Mouse (Mus musculus): ENCODE measurements at regions not wholly inside any gene's neighbourhood (a gene's known extent, or its start where the extent isn't known, plus 50 kb on each side); places are given as distances from the start of the nearest gene placed in this dataset.

DNA sequence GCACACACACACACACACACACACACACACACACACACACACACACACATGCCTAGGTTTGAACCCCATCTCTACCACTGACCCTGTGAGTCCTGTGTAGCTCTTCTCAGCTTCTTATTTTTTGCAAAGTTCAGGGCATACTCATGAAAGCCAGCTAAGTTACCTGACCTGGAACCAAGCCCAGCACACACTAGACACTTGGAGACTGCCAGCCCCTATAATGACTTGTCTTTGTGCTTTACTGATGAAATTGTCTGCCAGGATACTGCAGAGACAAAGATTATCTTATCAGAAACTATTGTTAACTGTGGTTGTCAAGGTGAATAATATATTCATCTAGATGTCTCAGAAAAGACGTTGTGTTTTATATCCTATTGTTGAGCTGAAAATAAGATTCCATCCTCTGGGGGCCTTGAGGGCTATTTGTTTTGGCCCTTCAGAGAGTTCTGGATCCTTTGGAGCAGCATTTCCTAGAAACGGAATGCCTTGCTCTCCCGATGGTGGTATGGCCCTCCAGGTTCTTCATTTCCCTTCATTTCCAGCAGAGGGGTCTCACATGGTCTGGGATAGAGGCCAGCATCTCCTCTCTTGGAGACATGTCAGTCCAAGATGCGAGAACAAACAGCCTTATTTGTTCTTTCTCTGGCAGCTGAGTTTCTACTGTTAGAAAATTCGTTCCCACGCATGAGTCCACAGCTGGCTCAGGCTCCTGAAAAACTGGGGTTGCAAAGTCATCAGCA, 402.6 kb downstream of the Tns1 start:
- ATAC-seq (ENCODE audit: borderline replicate concordance, extremely low read depth, low FRiP score, low TSS enrichment), result no peak
- no peak overlapping the region for H3K9ac ChIP-seq
- 69% methylated on average over 6 of the region's 6 CpGs for WGBS
- H3K4me3 ChIP-seq, result no peak overlapping the region
- H3K27ac ChIP-seq, result no peak overlapping the region
- no peak overlapping the region for H3K4me2 ChIP-seq
- no peaks in the 10 kb centered on the region for H3K9me3 ChIP-seq
- peaks cover 7% of the 10 kb centered on the region; the same call in 1 of the 2 replicates for H3K4me1 ChIP-seq
- no peaks in the 10 kb centered on the region for H3K27me3 ChIP-seq
- H3K36me3 ChIP-seq, result no peaks in the 10 kb centered on the region

DNA sequence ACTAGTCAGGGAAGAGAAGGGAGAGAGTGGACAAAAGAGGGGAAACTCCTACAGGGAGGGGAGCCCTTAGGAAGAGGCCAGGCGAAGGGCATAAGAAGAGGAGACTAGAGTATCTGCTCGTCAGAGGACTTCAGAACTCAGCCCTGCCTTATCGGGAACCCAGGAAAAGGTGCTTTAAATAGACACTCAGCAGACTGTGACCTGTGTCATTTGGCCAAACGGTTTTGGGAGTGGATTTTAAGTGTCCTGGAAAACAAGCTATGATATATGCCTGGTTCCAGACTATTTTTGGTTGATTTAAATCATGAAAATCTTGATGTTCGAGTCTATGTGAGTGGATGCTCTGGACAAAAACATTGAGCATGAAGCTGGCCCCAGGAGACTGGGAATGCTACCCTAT, 405.8 kb downstream of the Tns1 start:
- H3K4me1 ChIP-seq, result no peaks in the 10 kb centered on the region
- H3K27me3 ChIP-seq, result no peaks in the 10 kb centered on the region
- H3K36me3 ChIP-seq, result no peaks in the 10 kb centered on the region
- no peak overlapping the region for H3K27ac ChIP-seq
- no peaks in the 10 kb centered on the region for H3K9me3 ChIP-seq
- no peak for ATAC-seq (ENCODE audit: borderline replicate concordance, extremely low read depth, low FRiP score, low TSS enrichment)
- 69% methylated on average over 5 of the region's 5 CpGs for WGBS
- H3K9ac ChIP-seq, result no peak overlapping the region
- H3K4me3 ChIP-seq, result no peak overlapping the region
- H3K4me2 ChIP-seq, result no peak overlapping the region

DNA sequence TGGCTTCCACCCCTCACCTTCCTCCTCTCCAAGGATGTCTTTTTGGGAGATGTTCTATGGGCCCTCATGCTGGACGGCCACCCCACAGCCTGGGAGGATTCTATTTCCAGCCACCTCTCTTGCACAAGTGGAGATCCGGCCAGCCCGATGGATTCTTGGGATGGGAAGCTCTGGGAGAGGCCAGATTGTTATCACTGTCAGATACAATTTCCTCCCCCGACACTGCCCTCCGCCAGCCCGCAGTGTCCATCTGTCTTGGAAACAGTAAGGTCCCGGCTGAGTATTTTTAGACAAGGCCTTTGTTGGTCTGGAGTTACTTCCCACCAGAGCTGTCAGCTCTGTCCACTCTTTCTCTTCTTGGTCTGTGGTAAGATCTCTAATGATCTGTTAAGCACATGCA, 406.8 kb downstream of the Tns1 start:
- Histone ChIP-seq H3K4me3 (no peak overlapping the region), H3K4me1 (no peaks in the 10 kb centered on the region), H3K36me3 (no peaks in the 10 kb centered on the region), H3K27me3 (no peaks in the 10 kb centered on the region), H3K27ac (no peak overlapping the region), H3K4me2 (no peak overlapping the region), H3K9ac (no peak overlapping the region), H3K9me3 (no peaks in the 10 kb centered on the region)
- no peak for ATAC-seq (ENCODE audit: borderline replicate concordance, extremely low read depth, low FRiP score, low TSS enrichment)
- 54% methylated on average over 7 of the region's 7 CpGs for WGBS

DNA sequence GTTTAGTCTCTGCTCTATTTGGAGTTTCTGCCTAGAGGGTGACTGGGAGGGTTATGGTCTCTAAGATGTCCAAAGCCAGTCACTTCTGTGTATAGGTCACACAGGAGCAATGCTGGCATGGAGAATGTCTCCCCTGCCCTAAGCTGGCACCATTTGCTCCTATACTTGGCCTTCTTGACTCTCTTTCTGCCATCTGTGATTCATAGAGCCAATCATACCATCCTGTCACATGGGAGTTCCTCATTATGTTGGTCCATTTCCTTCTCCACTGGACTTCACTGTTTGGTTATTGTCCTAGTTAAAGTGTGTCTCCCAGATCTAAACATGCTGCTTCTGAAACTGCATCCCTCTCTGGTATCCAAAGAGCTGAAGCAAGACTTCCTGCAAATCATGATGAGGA, 407.3 kb downstream of the Tns1 start:
- Histone ChIP-seq H3K4me3 (no peak overlapping the region), H3K27me3 (no peaks in the 10 kb centered on the region), H3K9me3 (no peaks in the 10 kb centered on the region), H3K4me1 (no peaks in the 10 kb centered on the region), H3K36me3 (no peaks in the 10 kb centered on the region), H3K27ac (no peak overlapping the region), H3K9ac (no peak overlapping the region), H3K4me2 (no peak overlapping the region)
- ATAC-seq (ENCODE audit: borderline replicate concordance, extremely low read depth, low FRiP score, low TSS enrichment), result no peak

DNA sequence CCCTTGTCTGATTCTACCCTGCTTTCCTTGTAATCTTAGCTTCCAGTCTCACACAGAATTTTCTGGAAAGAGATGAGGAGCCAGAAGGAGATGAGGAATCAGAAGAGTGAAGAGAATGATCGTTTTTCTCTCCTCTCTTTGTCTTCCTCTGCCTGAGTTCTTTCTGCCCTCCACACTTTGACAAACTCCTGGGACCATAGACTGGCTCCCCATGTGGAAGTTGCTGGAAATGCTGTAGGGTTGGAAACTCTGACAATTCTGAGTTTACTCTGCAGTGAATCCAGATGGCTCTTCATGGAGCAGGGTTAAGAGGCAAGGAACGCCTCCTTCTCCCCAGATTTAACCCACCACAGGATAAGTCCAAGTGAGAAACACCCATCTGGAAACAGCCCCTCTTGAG, 408.7 kb downstream of the Tns1 start:
- no peak for ATAC-seq (ENCODE audit: borderline replicate concordance, extremely low read depth, low FRiP score, low TSS enrichment)
- Histone ChIP-seq H3K9me3 (no peaks in the 10 kb centered on the region), H3K9ac (no peak overlapping the region), H3K27ac (no peak overlapping the region), H3K4me2 (no peak overlapping the region), H3K4me1 (no peaks in the 10 kb centered on the region), H3K36me3 (no peaks in the 10 kb centered on the region), H3K4me3 (no peak overlapping the region), H3K27me3 (no peaks in the 10 kb centered on the region)
- WGBS, result 60% methylated on average over 2 of the region's 2 CpGs

DNA sequence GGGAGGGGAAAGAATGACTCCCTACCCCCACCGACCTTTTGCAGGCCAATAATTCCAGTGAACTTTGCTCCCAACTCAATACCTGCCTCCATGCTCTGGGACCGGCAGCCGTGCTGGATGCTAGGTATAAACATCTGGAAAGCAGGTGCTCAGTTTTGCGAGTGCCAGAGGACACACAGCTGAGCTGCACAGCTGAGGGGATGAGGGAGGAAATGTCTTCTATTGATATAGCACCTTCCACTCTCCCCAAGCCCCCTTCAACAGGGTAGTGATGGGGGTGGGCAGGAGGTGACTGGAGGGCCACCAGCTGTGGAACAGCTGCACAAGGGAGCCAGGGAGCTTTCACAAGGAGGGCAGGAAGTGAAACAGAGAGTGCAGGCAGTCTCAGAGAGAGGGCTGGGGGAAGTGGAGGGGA, 421.8 kb downstream of the Tns1 start:
- no peaks in the 10 kb centered on the region for H3K27me3 ChIP-seq
- no peak overlapping the region for H3K4me3 ChIP-seq
- WGBS, result 25% methylated on average over 4 of the region's 4 CpGs
- no peaks in the 10 kb centered on the region for H3K9me3 ChIP-seq
- no peaks in the 10 kb centered on the region for H3K36me3 ChIP-seq
- no peak overlapping the region for H3K4me2 ChIP-seq
- ATAC-seq (ENCODE audit: borderline replicate concordance, extremely low read depth, low FRiP score, low TSS enrichment), result peak; percentile 46; the same call in 1 of the 2 replicates
- H3K4me1 ChIP-seq, result peaks cover 6% of the 10 kb centered on the region; the same call in 1 of the 2 replicates
- H3K9ac ChIP-seq, result no peak overlapping the region
- H3K27ac ChIP-seq, result no peak overlapping the region

DNA sequence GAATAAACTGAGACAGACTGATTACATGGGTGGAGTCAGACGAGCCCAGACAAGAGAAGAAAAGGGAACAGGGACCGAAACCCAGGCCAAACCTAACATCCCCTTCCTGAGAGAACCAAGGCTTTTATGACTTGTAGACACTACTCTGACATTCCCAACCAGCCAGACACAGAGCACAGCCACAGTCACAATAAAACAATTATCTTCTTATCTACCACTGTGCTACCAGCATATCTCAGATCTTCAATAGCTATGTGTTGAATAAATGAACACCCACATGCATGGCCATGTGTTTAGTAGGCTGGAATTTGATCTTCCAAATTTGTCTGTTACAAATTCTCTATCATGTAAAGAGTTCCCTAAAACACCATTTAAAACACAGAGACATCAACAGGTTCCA, 430.7 kb downstream of the Tns1 start:
- Histone ChIP-seq H3K4me3 (no peak overlapping the region), H3K4me2 (no peak overlapping the region), H3K27me3 (no peaks in the 10 kb centered on the region), H3K9me3 (no peaks in the 10 kb centered on the region), H3K4me1 (no peaks in the 10 kb centered on the region), H3K36me3 (no peaks in the 10 kb centered on the region), H3K9ac (no peak overlapping the region), H3K27ac (no peak overlapping the region)
- ATAC-seq (ENCODE audit: borderline replicate concordance, extremely low read depth, low FRiP score, low TSS enrichment), result no peak
- WGBS, result 61% methylated on average over 2 of the region's 2 CpGs

DNA sequence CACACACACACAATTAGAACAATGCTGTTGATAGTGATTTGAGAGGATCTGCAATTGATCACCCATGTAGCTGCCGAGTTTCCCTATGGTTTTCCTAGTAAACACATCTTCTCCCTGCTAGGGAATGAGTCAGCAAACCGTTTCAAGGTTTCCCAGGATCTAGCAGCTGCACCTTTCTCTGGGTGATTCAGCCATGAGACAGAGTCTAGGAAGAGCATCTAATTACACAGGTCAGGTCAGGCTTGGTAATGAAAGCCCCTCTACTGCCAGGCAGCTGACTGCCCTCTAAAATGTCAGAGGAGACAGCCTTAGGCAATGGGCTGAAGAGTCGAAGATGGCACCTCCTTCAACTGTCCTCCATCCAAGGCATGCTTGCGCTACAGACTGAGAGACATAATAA, 438.5 kb downstream of the Tns1 start:
- no peak overlapping the region for H3K9ac ChIP-seq
- WGBS, result 76% methylated on average over 4 of the region's 4 CpGs
- no peak overlapping the region for H3K4me3 ChIP-seq
- H3K27ac ChIP-seq, result peak overlapping the region; percentile 3; the same call in 1 of the 2 replicates
- no peak for ATAC-seq (ENCODE audit: borderline replicate concordance, extremely low read depth, low FRiP score, low TSS enrichment)
- H3K27me3 ChIP-seq, result no peaks in the 10 kb centered on the region
- peaks cover 4% of the 10 kb centered on the region; the same call in 1 of the 2 replicates for H3K4me1 ChIP-seq
- no peaks in the 10 kb centered on the region for H3K36me3 ChIP-seq
- no peak overlapping the region for H3K4me2 ChIP-seq
- H3K9me3 ChIP-seq, result no peaks in the 10 kb centered on the region

DNA sequence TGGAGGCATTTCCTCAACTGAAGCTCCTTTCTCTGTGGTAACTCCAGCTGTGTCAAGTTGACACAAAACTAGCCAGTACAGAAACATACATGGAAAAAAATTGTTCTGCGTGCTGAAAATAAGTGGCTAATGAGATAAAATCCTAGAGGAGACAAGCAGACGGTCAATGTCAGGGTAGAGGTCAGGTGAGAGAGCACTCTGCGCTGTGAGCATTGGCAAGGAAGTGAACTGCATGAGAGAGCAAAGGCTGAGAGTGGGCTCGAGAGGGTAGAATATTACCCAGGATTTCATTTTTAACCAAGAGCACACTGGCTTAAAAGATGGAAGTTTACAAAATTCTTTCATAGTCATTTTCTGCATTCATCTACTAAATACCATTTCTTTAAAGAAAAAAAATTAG, 439.2 kb downstream of the Tns1 start:
- Histone ChIP-seq H3K4me3 (no peak overlapping the region), H3K36me3 (no peaks in the 10 kb centered on the region), H3K4me1 (peaks cover 4% of the 10 kb centered on the region; the same call in 1 of the 2 replicates), H3K9me3 (no peaks in the 10 kb centered on the region), H3K9ac (no peak overlapping the region), H3K4me2 (no peak overlapping the region), H3K27me3 (no peaks in the 10 kb centered on the region), H3K27ac (no peak overlapping the region)
- 62% methylated on average over 4 of the region's 4 CpGs for WGBS
- no peak for ATAC-seq (ENCODE audit: borderline replicate concordance, extremely low read depth, low FRiP score, low TSS enrichment)

DNA sequence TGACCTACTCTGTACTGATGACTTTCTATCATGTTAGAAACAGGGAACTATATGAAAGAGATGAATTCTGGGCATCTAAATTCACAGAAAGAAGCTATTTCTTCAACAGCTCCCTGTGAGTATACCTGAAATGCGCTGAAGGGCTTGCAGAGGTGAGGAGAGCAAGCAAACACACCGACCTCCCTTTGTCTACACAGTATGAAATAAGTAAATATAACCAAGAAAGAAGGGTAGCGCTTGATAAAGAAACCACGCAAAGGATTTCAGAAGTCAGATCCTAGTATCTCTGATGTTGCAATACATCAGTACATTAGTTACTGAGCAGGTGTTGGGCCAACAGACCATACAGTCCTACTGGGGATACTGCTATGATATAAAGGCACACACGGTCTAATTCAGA, 440.1 kb downstream of the Tns1 start:
- no peak for ATAC-seq (ENCODE audit: borderline replicate concordance, extremely low read depth, low FRiP score, low TSS enrichment)
- 60% methylated on average over 5 of the region's 5 CpGs for WGBS

DNA sequence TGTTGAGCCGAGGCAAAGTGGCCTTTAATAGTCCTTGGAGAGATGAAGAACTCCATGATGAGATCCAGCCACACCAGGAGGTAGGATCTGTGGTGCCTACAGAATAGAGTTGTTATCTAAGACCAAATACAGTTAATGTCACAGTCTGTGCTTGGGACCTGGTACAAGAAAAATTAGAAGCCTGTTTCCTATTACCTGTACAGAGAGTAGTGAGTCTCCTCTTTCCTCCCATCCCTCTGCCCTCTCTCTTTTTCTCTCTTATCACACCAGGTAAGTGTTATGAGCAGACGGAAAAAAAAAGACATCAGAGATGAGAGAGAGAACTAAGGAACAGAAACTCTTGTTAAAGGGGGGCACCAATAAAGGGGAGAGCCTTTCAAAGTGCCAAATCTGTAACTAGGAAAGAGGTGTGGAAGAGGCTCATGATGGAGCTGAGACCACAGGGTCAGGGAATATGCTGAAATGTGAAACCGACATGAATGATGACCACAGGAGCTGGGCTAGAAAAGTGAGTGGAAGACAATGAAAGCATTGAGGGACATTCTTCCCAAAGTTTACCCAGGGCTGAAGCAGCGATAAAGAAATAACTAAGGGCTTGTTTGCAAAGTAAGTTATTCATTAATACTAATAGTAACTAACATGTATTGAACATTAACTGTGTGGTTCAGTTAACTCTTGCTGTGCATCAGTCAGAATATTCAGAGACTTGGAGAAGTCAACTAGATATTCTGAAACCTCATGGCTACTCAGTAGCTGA, 440.9 kb downstream of the Tns1 start:
- H3K4me3 ChIP-seq, result no peak overlapping the region
- H3K36me3 ChIP-seq, result no peaks in the 10 kb centered on the region
- H3K27me3 ChIP-seq, result no peaks in the 10 kb centered on the region
- H3K9ac ChIP-seq, result no peak overlapping the region
- peak overlapping the region; percentile 66 for H3K27ac ChIP-seq
- ATAC-seq (ENCODE audit: borderline replicate concordance, extremely low read depth, low FRiP score, low TSS enrichment), result no peak
- no peaks in the 10 kb centered on the region for H3K9me3 ChIP-seq
- peaks cover 4% of the 10 kb centered on the region; the same call in 1 of the 2 replicates for H3K4me1 ChIP-seq
- no peak overlapping the region for H3K4me2 ChIP-seq
- WGBS, result 45% methylated on average over 4 of the region's 4 CpGs

More for the DNA sequence above, 440.1 kb downstream of the Tns1 start:
- H3K27me3 ChIP-seq, result no peaks in the 10 kb centered on the region
- H3K9ac ChIP-seq, result no peak overlapping the region
- H3K4me1 ChIP-seq, result peaks cover 4% of the 10 kb centered on the region; the same call in 1 of the 2 replicates
- H3K4me3 ChIP-seq, result no peak overlapping the region
- H3K27ac ChIP-seq, result peak overlapping the region; percentile 47
- no peaks in the 10 kb centered on the region for H3K9me3 ChIP-seq
- H3K36me3 ChIP-seq, result no peaks in the 10 kb centered on the region
- no peak overlapping the region for H3K4me2 ChIP-seq

DNA sequence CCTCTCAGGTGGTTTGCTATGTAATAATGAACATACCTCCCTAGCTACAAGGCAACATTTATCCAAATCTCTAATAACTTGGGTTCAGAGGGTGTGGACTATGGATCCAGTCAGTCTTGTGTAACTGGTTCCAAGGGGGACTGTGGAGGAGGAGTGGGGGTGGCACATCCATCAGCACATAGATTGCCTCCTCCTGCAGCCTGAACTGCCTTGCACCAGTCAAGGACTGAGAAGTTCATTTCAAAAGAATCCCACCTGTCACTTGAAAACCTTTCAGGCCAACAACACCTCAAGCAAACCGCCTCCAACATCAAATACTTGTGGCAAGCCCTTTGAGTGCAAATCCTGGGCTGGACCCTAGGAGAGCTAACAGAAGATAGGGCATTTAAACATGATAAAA, 442.6 kb downstream of the Tns1 start:
- ATAC-seq (ENCODE audit: borderline replicate concordance, extremely low read depth, low FRiP score, low TSS enrichment), result no peak
- H3K9ac ChIP-seq, result no peak overlapping the region
- H3K4me2 ChIP-seq, result no peak overlapping the region
- WGBS, result 50% methylated on average over 1 of the region's 1 CpGs
- no peaks in the 10 kb centered on the region for H3K36me3 ChIP-seq
- no peaks in the 10 kb centered on the region for H3K9me3 ChIP-seq
- H3K27me3 ChIP-seq, result no peaks in the 10 kb centered on the region
- H3K4me3 ChIP-seq, result no peak overlapping the region
- H3K4me1 ChIP-seq, result peaks cover 4% of the 10 kb centered on the region; the same call in 1 of the 2 replicates
- H3K27ac ChIP-seq, result peak overlapping the region; percentile 66
